Mouse (Mus musculus): ENCODE results near the gene Tmem121b.

Tmem121b gene

GRCm38 (mm10) chr6:120466609-120467329 is 26.8 kb downstream of the Tmem121b start:
- DNase-seq (ENCODE audit: low read depth, low spot score) = no peak

DNA sequence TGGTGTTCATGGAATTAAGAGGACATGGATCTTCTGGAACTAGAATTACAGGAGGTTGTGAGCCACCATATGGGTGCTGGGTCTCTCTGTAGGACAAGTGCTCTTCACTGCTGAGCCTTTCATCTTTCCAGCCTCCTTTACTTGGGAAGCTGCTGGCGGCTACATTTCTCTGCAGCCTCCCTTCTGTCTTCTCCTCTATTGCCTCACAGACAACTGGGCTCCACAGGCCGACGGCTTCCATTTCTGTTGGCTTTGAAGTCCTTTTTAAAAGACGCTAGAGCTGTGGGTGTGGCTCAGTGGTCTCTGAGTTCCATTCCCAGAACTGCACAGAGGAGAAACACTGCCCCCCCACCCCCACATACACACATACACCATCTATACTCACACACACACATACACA is 28.2 kb downstream of the Tmem121b start:
- DNase-seq (ENCODE audit: low read depth, low spot score) = no peak

DNA sequence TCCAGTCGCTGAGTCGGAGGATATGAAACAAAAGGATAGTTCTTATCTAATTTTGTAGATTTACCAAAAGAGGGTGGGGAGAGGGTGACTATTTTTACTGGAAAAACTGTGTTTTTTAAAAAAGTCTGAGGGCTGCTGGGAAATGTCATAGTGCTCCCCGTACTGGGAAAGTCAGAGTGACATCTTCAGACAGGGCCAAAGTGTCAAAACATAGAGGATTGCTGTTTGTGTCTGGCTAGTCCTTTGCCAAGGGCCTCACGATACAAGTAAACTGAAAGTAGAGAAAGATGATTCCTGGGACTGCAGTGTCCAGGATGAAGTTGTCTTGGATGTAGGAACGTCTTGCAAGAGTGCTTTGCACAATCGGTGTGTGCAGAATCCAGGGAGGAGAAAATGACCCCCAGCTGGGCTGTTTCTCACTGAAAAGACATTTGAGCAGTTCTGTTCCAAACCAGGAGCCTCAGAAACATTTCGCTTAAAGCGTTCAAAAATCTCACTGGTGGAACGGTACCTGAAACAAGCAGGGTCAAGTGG is 29.1 kb downstream of the Tmem121b start:
- DNase-seq (ENCODE audit: low read depth, low spot score) = no peak

DNA sequence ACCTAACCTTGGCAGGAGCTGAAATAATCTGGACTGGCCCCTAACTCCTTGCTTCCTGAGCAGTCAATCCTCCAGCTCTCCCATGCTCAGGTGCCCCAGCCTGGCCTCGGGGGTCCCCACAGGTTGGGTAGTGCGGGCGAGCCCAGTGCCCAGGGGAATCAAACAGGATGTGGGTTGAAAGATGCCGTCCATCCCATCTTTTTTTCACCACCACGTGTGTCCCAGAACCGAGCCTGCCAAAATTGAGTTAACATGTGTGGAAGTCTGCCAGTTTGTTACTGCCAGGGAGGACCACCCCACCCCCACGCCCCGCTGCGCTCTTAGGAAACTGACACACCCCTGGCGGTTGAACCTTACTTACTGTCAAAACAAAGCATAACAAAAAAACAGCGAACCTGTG is 29.7 kb downstream of the Tmem121b start:
- no peak for DNase-seq (ENCODE audit: low read depth, low spot score)

DNA sequence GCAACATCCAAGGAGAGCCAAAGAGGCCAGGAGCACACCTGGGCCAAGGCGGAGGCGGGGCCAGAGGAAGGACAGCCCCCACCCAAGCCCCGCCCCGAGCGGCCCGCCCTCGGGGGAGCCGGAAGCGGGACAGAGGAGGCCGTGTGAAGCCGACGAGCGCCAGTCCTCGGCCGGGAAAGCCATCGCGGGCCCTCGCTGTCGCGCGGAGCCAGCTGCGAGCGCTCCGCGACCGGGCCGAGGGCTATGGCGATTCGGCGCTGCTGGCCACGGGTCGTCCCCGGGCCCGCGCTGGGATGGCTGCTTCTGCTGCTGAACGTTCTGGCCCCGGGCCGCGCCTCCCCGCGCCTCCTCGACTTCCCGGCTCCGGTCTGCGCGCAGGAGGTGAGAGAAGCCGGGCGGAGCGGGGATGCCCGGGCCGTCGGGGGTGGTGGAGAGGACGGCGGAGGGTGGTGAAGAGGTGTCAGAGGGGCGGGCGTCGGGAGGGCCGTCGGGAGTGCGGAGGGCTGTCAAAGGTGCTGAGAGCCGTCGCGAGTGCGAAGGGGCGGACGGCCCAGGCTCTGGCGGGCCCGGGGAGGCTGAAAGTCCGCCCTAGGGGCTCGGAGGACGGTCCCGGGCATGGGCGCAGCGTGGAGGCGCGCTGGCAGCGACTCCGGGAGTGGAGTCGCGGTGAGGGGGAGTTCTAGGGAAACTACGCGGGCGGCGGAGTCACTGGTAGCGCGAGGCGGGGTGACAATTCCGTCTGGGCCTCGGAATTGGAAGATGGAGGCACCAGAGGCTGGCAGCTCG is 30.3 kb downstream of the Tmem121b start, which contains the start of gene Il17ra:
Gene Il17ra (plus strand): TSS at position 162 of the 786 bp plus-strand sequence.
- peak; percentile 41 for DNase-seq (ENCODE audit: low read depth, low spot score)

DNA sequence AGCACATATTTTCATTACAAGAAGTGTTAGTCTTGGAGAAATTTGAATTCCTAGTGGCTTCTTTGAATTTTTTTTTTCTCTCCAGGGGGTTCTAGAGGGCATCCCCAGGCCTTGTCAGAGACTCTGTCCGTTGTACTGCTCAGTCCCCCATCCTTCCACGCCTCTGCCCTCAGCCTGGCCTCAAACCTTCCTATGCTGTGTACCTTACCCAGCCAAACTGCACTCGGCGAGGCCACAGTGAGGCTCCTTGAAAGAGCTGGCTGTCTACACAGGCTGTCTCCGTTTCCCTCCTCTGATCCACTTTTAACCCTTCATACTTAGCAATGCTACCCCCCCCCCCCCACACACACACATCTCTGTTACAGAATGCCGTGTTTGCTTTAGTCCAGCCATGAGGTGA is 31.4 kb downstream of the Tmem121b start:
- no peak for DNase-seq (ENCODE audit: low read depth, low spot score)

GRCm38 (mm10) chr6:120461217-120461616 is 32.4 kb downstream of the Tmem121b start:
- no peak for DNase-seq (ENCODE audit: low read depth, low spot score)

DNA sequence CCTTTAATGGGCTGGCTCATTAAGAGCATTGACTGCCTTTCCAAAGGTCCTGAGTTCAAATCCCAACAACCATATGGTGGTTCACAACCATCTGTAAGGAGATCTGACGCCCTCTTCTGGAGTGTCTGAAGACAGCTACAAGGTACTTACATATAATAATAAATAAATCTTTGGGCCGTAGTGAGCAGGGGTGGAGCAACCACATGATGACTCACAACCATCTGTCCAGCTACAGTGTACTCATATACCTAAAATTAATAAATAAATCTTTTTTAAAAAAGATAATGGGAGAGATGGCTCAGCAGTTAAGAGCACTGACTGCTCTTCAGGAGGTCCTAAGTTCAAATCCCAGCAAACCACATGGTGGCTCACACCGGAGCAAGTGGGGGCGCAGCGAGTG is 35.9 kb downstream of the Tmem121b start:
- DNase-seq (ENCODE audit: low read depth, low spot score) = no peak

GRCm38 (mm10) chr6:120457074-120457473 is 36.5 kb downstream of the Tmem121b start:
- no peak for DNase-seq (ENCODE audit: low read depth, low spot score)

DNA sequence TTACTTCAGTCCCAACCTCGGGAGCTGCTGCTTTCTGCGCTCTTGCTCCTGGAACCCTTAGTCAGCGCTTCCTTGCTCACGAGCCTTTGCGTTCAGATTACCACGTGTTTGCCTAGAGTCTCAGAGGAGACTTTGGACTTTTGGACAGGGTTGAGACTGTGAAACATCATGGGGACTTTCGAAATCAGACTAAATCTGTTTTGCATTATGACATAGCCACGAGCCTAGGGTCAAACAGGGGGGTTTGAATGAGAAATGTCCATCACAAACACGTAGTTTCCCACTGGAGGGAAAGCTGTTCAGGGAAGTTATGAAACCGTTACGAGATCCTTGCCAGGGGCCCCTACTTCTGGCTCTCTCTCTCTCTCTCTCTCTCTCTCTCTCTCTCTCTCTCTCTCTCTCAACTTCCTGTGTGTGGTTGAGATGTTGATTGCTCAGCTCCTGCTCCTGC is 39.0 kb downstream of the Tmem121b start:
- no peak for DNase-seq (ENCODE audit: low read depth, low spot score)

DNA sequence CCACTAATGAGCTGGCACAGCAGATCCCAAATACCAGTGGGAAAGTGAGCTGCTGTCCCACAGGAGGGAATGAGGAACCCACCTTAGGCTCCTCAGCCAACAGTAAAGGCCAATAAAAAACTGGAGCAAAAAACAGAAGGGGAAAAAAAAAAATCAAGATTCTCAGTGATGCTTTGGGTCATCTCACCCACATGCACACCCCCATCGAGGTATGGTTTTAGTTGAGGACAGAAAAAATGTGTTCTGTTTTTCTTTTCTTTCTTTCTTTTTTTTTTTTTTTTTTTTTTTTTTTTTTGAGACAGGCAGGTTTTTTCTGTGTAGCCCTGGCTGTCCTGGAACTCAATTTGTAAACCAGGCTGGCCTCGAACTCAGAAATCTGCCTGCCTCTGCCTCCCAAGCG is 40.1 kb downstream of the Tmem121b start:
- DNase-seq (ENCODE audit: low read depth, low spot score) = no peak

- no peak for DNase-seq (ENCODE audit: low read depth, low spot score)
Observed at GRCm38 (mm10) chr6:120453103-120453445, 40.5 kb downstream of the Tmem121b start.

DNA sequence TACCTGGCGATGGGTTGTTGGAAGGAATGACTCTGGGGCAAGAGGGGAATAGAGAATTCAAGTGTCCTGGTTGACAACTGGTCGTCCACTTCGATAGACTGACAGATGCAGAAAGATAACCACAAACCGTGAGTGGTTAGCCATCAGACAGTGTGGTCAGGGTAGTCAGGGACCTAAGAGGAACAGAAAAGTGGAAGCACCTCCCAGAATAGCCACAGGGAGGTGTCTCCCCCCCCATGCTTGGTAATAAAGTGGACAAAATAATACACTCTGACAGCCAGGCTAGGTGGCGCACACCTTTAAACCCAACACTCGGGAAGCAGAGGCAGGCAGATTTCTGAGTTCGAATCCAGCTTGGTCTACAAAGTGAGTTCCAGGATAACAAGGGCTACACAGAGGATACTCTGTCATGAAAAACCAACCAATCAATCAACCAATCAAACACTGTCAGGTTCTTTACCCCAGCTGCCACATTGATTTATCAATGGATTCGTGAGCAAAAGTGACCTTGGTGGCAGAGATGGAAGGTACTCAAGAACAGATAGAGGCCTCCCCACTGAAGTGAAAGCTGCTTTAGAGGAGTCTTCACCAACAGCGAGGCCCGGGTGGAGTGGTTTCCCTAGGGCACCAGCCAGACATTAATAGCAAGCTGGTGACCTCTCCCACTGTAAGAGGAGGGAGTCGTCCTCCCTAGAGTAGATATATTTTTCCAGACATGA is 41.1 kb downstream of the Tmem121b start:
- DNase-seq (ENCODE audit: low read depth, low spot score) = no peak

DNA sequence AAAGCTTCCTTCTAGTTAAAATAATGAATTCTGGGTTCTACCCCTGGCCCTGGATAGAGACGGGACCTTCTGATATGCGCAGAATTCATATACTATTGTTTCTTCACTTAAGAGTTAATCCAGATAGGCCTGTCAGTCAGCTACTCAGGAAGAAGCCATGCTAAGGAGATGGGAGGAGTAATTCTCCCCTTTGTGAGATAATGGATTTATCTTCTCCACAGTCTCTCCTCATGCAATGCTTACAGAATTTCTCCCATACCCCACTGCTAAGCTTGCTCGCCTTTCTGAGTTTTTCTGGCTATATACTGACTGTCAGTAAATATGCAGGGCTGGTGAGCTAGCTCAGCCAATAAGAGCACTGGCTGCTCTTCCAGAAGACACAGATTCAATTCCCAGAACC is 43.4 kb downstream of the Tmem121b start:
- DNase-seq (ENCODE audit: low read depth, low spot score) = no peak

DNA sequence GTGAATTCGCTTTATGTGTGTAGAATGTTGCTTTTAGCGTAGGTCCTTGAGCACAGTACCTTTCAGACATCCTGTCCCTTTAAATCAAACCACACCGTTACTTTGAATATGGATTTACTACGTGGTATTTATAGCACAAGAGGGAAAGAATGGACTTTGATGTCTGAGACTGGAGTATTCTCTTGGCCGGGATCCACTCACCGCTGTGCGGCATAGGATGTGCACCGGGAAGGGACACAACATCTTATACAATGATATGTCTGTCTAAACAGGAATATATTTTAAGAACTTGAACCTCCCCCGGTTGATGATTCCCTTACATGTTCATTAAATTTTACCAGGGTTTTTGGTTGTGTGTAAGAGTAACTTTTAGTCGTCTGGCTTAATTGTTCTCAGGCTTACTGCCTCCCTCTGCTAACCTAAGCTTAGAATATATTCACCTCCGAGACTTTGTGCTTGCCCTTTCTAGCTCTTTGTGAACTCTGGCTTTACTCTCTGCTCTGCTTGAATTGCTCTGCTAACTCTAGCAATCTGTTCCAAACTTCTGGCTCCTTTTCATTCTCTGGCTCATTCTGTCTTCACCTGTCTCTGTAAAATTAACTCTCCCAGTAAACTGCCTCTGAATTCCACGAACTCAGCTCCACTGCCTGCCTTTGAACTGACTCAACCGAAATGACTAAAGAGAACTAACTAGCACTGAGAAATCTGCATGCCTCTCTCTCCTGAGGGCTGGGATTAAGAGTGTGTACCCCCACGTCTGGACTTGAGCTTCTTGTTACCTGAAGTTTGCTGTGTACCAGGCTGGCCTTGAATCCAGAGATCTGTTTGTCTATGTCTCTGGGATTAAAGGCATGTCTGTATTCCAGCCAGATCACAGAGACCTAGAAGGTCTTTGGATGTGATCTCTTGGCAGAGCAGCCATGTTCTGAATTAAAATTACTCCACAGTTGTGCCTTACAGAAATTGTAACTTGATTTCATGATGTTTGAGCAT is 49.9 kb downstream of the Tmem121b start:
- no peak for DNase-seq (ENCODE audit: low read depth, low spot score)

- DNase-seq (ENCODE audit: low read depth, low spot score) = no peak
Observed at GRCm38 (mm10) chr6:120442171-120442749, 51.3 kb downstream of the Tmem121b start.
